Mouse (Mus musculus) MEL (cell line): ENCODE results near the gene Ticam1. TPM values are rescaled to one million over a fixed set of nuclear protein-coding genes. Genes with fewer than 3 reads are reported as not detected.

ENCODE experiments used
- DNase-seq: peaks from one replicate; pipeline ENCODE4 v3.0.0; 2011; ENCODE audit warnings: low read depth, low spot score
- H3K27ac ChIP-seq: 2 replicates; pipeline ENCODE4 v1.5.1; 2012; ENCODE audit warnings: low read depth, mild to moderate bottlenecking, control low read depth, low read length, moderate library complexity; ENCODE audit not compliant: control insufficient read depth
- H3K27me3 ChIP-seq, 2 experiments: fragments of 150-350 bp in 1 of 2; sonication (generic) in 1 of 2; 2 replicates each; pipeline ENCODE4 v1.6.1; 2012; ENCODE audit warnings: low read length in 2 of 2, mild to moderate bottlenecking in 2 of 2, improper control_type of control experiment in 1 of 2, moderate library complexity in 1 of 2; ENCODE audit not compliant: insufficient read depth in 2 of 2, control insufficient read depth in 1 of 2
- H3K36me3 ChIP-seq, 2 experiments: 2 replicates each; pipeline ENCODE4 v1.6.1; 2012 to 2014; ENCODE audit warnings: low read length in 2 of 2, improper control_type of control experiment in 1 of 2, inconsistent platforms in 1 of 2, mild to moderate bottlenecking in 1 of 2; ENCODE audit not compliant: insufficient read depth in 2 of 2, control insufficient read depth in 1 of 2
- H3K4me1 ChIP-seq, 2 experiments: fragments of 150-350 bp in 1 of 2; sonication (generic) in 1 of 2; 2 replicates each; pipeline ENCODE4 v1.6.1; 2012; ENCODE audit warnings: low read length in 2 of 2, improper control_type of control experiment in 1 of 2, mild to moderate bottlenecking in 1 of 2; ENCODE audit not compliant: insufficient read depth in 2 of 2, control insufficient read depth in 1 of 2
- H3K4me3 ChIP-seq, 2 experiments: fragments of 150-350 bp in 1 of 2; sonication (generic) in 1 of 2; 2 replicates each; pipeline ENCODE4 v1.5.1; 2012; ENCODE audit warnings: low read depth in 2 of 2, low read length in 2 of 2, mild to moderate bottlenecking in 2 of 2, moderate library complexity in 2 of 2, control low read depth in 1 of 2, improper control_type of control experiment in 1 of 2; ENCODE audit not compliant: control insufficient read depth in 1 of 2, insufficient read depth in 1 of 2
- H3K79me2 ChIP-seq: 2 replicates; pipeline ENCODE4 v1.6.1; 2012; ENCODE audit warnings: mild to moderate bottlenecking, low read length, moderate library complexity; ENCODE audit not compliant: control insufficient read depth, poor library complexity, insufficient read depth
- H3K9ac ChIP-seq: 2 replicates; pipeline ENCODE4 v1.6.1; 2012; ENCODE audit warnings: low read depth, mild to moderate bottlenecking, control low read depth, low read length, moderate library complexity; ENCODE audit not compliant: control insufficient read depth, poor library complexity, severe bottlenecking
- H3K9me3 ChIP-seq: fragments of 150-350 bp; sonication (generic); replicated peaks from 2 replicates; pipeline ENCODE4 v1.6.1; 2012; ENCODE audit warnings: mild to moderate bottlenecking, low read length, improper control_type of control experiment, moderate library complexity; ENCODE audit not compliant: insufficient read depth
- CHD1 ChIP-seq: IDR thresholded peaks from 2 replicates; pipeline ENCODE4 v1.6.1; 2012; ENCODE audit warnings: low read depth, mild to moderate bottlenecking, inconsistent platforms, low read length, improper control_type of control experiment
- CHD2 ChIP-seq: IDR thresholded peaks from 2 replicates; pipeline ENCODE4 v1.6.1; 2011; ENCODE audit warnings: low read length, improper control_type of control experiment
- E2F4 ChIP-seq: IDR thresholded peaks from 2 replicates; pipeline ENCODE4 v1.6.1; 2011; ENCODE audit warnings: low read depth, low read length, improper control_type of control experiment, borderline replicate concordance
- ELF1 ChIP-seq: IDR thresholded peaks from 2 replicates; pipeline ENCODE4 v1.6.1; 2014; ENCODE audit warnings: low read depth, mild to moderate bottlenecking, inconsistent platforms, low read length, improper control_type of control experiment, moderate library complexity
- ETS1 ChIP-seq: IDR thresholded peaks from 2 replicates; pipeline ENCODE4 v1.6.1; 2012; ENCODE audit warnings: low read depth, mild to moderate bottlenecking, inconsistent platforms, low read length, improper control_type of control experiment, moderate library complexity
- GABPA ChIP-seq: IDR thresholded peaks from 2 replicates; pipeline ENCODE4 v1.6.1; 2012; ENCODE audit warnings: low read depth, mild to moderate bottlenecking, inconsistent platforms, low read length, improper control_type of control experiment, moderate library complexity
- GATA1 ChIP-seq: IDR thresholded peaks from 2 replicates; pipeline ENCODE4 v1.6.1; 2011; ENCODE audit warnings: low read depth, low read length, improper control_type of control experiment
- HCFC1 ChIP-seq: IDR thresholded peaks from 2 replicates; pipeline ENCODE4 v1.6.1; 2012; ENCODE audit warnings: low read depth, mild to moderate bottlenecking, inconsistent platforms, low read length, improper control_type of control experiment, moderate library complexity
- MEF2A ChIP-seq: IDR thresholded peaks from 2 replicates; pipeline ENCODE4 v1.6.1; 2014; ENCODE audit warnings: low read depth, mild to moderate bottlenecking, inconsistent platforms, low read length, improper control_type of control experiment; ENCODE audit not compliant: poor library complexity, insufficient replicate concordance, severe bottlenecking; ENCODE audit errors: extremely low read depth
- MYC ChIP-seq: IDR thresholded peaks from 2 replicates; pipeline ENCODE4 v1.6.1; 2011; ENCODE audit warnings: low read depth, mild to moderate bottlenecking, low read length, improper control_type of control experiment, moderate library complexity
- NELFE ChIP-seq: IDR thresholded peaks from 2 replicates; pipeline ENCODE4 v1.6.1; 2011; ENCODE audit warnings: low read depth, low read length, improper control_type of control experiment
- NRF1 ChIP-seq: IDR thresholded peaks from 2 replicates; pipeline ENCODE4 v1.6.1; 2014; ENCODE audit warnings: low read depth, mild to moderate bottlenecking, inconsistent platforms, low read length, improper control_type of control experiment, moderate library complexity; ENCODE audit not compliant: poor library complexity, insufficient read depth, severe bottlenecking
- POLR2AphosphoS5 ChIP-seq: IDR thresholded peaks from 2 replicates; pipeline ENCODE4 v1.6.1; 2012; ENCODE audit warnings: low read depth, borderline replicate concordance, mild to moderate bottlenecking, inconsistent platforms, low read length, moderate library complexity, mixed read lengths
- RCOR1 ChIP-seq: IDR thresholded peaks from 2 replicates; pipeline ENCODE4 v1.6.1; 2012; ENCODE audit warnings: low read depth, mild to moderate bottlenecking, inconsistent platforms, low read length, improper control_type of control experiment
- USF2 ChIP-seq, 2 experiments: IDR thresholded peaks; 2 replicates each; pipeline ENCODE4 v1.6.1; 2011 to 2012; ENCODE audit warnings: improper control_type of control experiment in 2 of 2, low read length in 2 of 2, borderline replicate concordance in 1 of 2, inconsistent platforms in 1 of 2, low read depth in 1 of 2, mild to moderate bottlenecking in 1 of 2; ENCODE audit not compliant: insufficient read depth in 1 of 2
- ZNF384 ChIP-seq: IDR thresholded peaks from 2 replicates; pipeline ENCODE4 v1.6.1; 2012; ENCODE audit warnings: low read depth, mild to moderate bottlenecking, inconsistent platforms, low read length, improper control_type of control experiment
- polyA plus RNA-seq, 2 experiments: library from polyadenylated mRNA; stranded (reverse) in 1 of 2; unstranded in 1 of 2; fragments of >175 nt in 1 of 2; fragments of >200 nt in 1 of 2; gene quantifications; 2 replicates each; pipeline versions ENCODE4 v1.2.1 to v1.2.4; 2012; ENCODE audit warnings: low replicate concordance in 2 of 2, low read depth in 1 of 2; ENCODE audit not compliant: insufficient read length in 2 of 2, insufficient read depth in 1 of 2, missing spikeins in 1 of 2
- total RNA-seq: library from RNA; depleted of rRNA; stranded (reverse); fragments of 300-350 nt; gene quantifications from 2 replicates; pipeline ENCODE4 v1.2.3, GENCODE M21; 2012

Ticam1 gene
- total and polyA plus RNA-seq, 3 experiments = 4.6 to 8.7 TPM; not detected in 1

DNA sequence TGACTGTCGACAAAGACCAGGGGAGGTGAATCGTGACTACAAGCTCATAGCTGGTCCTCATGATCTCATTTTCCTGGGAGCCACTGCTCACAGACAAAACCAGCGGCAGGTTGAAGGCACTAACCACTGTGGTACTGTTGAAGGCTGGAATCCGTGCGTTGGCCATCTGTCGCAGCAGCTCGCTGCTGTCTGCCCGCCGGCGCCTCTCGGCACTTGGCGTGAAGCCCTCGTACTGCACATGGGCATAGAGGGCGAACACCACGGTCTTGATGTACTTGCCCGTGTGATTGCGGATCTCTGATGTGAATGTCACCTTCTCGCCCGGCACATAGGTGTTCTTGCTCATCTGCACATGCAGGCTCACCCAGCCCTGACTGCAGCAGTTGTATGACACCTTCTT lies 17.7 kb upstream of the Ticam1 start:
- H3K79me2 ChIP-seq = no peaks in the 10 kb centered on the region; the same call in 1 of the 2 replicates
- peaks cover 0 to 3% of the 10 kb centered on the region in 2 experiments; a peak in 2 of 4 replicates for H3K36me3 ChIP-seq
- no peak for DNase-seq
- no peak overlapping the region for H3K9ac ChIP-seq
- no peaks in the 10 kb centered on the region for H3K27me3 ChIP-seq
- peaks cover 2 to 9% of the 10 kb centered on the region in 2 experiments; a peak in 3 of 4 replicates for H3K4me1 ChIP-seq
- H3K9me3 ChIP-seq = no peaks in the 10 kb centered on the region
- TF ChIP-seq ETS1 (no peak), ELF1 (no peak), NELFE (no peak), NRF1 (no peak), RCOR1 (no peak), GATA1 (no peak), HCFC1 (no peak), USF2 (IDR thresholded peaks at IDR 0.05; ENCODE audit: borderline replicate concordance in 1 of 2, insufficient read depth in 1 of 2, low read depth in 1 of 2, low read length in 2 of 2) (no peak), POLR2AphosphoS5 (no peak), GABPA (no peak), MYC (no peak), CHD2 (no peak), MEF2A (no peak), CHD1 (no peak), ZNF384 (no peak)
- H3K4me3 ChIP-seq = no peak overlapping the region
- H3K27ac ChIP-seq = no peak overlapping the region

DNA sequence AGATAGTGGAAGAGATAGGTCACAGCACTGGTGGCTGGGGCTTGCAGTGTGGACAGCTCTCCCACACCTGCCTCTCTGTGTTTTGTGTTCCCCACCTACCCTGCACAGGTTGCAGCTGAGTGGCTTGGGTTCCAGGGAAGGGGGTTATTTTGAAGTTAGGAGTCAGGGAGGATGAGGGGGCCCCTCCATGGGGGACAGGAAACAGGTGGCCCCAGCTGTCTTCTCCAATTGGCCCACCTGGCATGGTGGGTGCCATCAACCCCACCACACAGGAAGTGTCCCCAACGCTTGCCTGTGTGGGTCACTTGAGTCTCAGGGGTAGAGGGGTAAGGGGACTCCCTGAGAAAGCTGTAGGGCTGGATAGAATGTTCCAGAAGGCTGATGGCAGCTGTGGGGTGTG lies 16.7 kb upstream of the Ticam1 start:
- H3K27ac ChIP-seq = no peak overlapping the region
- no peak for TF ChIP-seq E2F4
- no peak for TF ChIP-seq MEF2A
- no peak for TF ChIP-seq POLR2AphosphoS5
- peaks cover 6 to 18% of the 10 kb centered on the region in 2 experiments; a peak in 3 of 4 replicates for H3K4me1 ChIP-seq
- no peak overlapping the region for H3K4me3 ChIP-seq
- no peak overlapping the region for H3K9ac ChIP-seq
- DNase-seq = no peak
- no peaks in the 10 kb centered on the region for H3K9me3 ChIP-seq
- peaks cover 0 to 10% of the 10 kb centered on the region in 2 experiments; a peak in 2 of 4 replicates for H3K36me3 ChIP-seq
- H3K27me3 ChIP-seq = no peaks in the 10 kb centered on the region
- no peaks in the 10 kb centered on the region; the same call in 1 of the 2 replicates for H3K79me2 ChIP-seq
